ENCODE assay signal across 15 mouse cellular contexts in genomic region chr13:85066585-85067550, GRCm38 (mm10).
DNase-seq lines count a peak whose midpoint lies in the region; ATAC-seq and TF ChIP-seq lines count a peak whose summit lies in the region.
"Had no signal": no experiment of that assay in that cellular context is flagged by ENCODE, and none has a peak within 500 bp of the region (broad histone marks: within the 10 kb centered on the region; RNA-seq: fewer than 3 reads in every experiment).

No protein-coding gene starts in this region.

- intact Hi-C loops in left cerebral cortex, adult 2 months (cut with DNase I), result no loop called here

- DNase-seq in cerebellum, postnatal 25 days, result peak; percentile 7 to 27
- DNase-seq in cerebellum, adult 18-20 months, result no peak
- DNase-seq in brain, embryonic 14.5 days (ENCODE audit: low read depth), result peak; percentile 92
- peak; percentile 11 to 25 for DNase-seq in left cerebral cortex, adult 2 months (ENCODE audit: extremely low spot score in 1 of 2, low spot score in 2 of 2)
- no peak for DNase-seq in adrenal gland, adult 18-20 months (ENCODE audit: low spot score in 2 of 2)
- DNase-seq in gastrocnemius, postnatal 4 days (ENCODE audit: low spot score in 2 of 2), result no peak
- DNase-seq in gastrocnemius, postnatal 25 days, result no peak
- DNase-seq: adrenal gland, adult 8-10 months; cerebellum, adult 8-10 months; kidney, adult 11 months had no signal

- H3K27ac ChIP-seq in left cerebral cortex, adult 2 months, result no peak overlapping the region; the same call in 1 of the 2 replicates
- peak overlapping the region; percentile 1; the same call in 1 of the 2 replicates for H3K27ac ChIP-seq in neural tube, embryonic 14.5 days (ENCODE audit: low read depth, low read length)
- H3K27ac ChIP-seq: limb, embryonic 12.5 days had no signal

- H3K27me3 ChIP-seq in neural tube, embryonic 14.5 days (ENCODE audit: control insufficient read depth, insufficient read depth, low read length), result no peaks in the 10 kb centered on the region
- H3K27me3 ChIP-seq: heart, embryonic 12.5 days; limb, embryonic 12.5 days had no signal

- no peak overlapping the region for H3K4me3 ChIP-seq in left cerebral cortex, adult 2 months
- no peak overlapping the region for H3K4me3 ChIP-seq in neural tube, embryonic 14.5 days (ENCODE audit: low read depth, low read length)
- H3K4me3 ChIP-seq: erythroblast, embryonic 14.5 days; heart, embryonic 12.5 days; limb, embryonic 12.5 days had no signal

- peak; percentile 90 for ATAC-seq in neural tube, embryonic 14.5 days (ENCODE audit: low read depth)
- ATAC-seq: lung, postnatal 0 days had no signal

- no peaks in the 10 kb centered on the region; the same call in 1 of the 2 replicates for H3K4me1 ChIP-seq in neural tube, embryonic 14.5 days (ENCODE audit: control insufficient read depth, insufficient read depth, low read length)
- H3K4me1 ChIP-seq: heart, embryonic 12.5 days; limb, embryonic 12.5 days had no signal

- no peak overlapping the region for H3K9ac ChIP-seq in neural tube, embryonic 14.5 days (replicated peaks; ENCODE audit: low read depth, low read length)
- H3K9ac ChIP-seq: heart, embryonic 12.5 days; limb, embryonic 12.5 days had no signal

- 26% methylated on average over 6 of the region's 6 CpGs for WGBS in neural tube, embryonic 14.5 days

- no peaks in the 10 kb centered on the region for H3K9me3 ChIP-seq in neural tube, embryonic 14.5 days (ENCODE audit: control insufficient read depth, low read length)
- H3K9me3 ChIP-seq: heart, embryonic 12.5 days; limb, embryonic 12.5 days had no signal

- no peak overlapping the region for H3K4me2 ChIP-seq in neural tube, embryonic 14.5 days (ENCODE audit: low read depth, low read length)
- H3K4me2 ChIP-seq: heart, embryonic 12.5 days; limb, embryonic 12.5 days had no signal

- no peak for TF ChIP-seq POLR2A in brain, embryonic 14.5 days (IDR thresholded peaks at IDR 0.05; ENCODE audit: borderline replicate concordance, extremely low read depth, insufficient read depth, insufficient read length, poor library complexity, severe bottlenecking)

- no peaks in the 10 kb centered on the region for H3K36me3 ChIP-seq in neural tube, embryonic 14.5 days (ENCODE audit: control insufficient read depth, insufficient read depth, low read length)
- H3K36me3 ChIP-seq: heart, embryonic 12.5 days; limb, embryonic 12.5 days had no signal

- TF ChIP-seq CTCF in brain, embryonic 14.5 days (IDR thresholded peaks at IDR 0.05; ENCODE audit: borderline replicate concordance, extremely low read depth, insufficient read depth, insufficient read length), result no peak
- no peak for TF ChIP-seq CTCF in left cerebral cortex, adult 2 months (IDR thresholded peaks at IDR 0.05)

Comparison
In these comparisons a context has a peak if more than half of its experiments do, and no peak if none do; other contexts are left out.
1. DNase-seq: peak in cerebellum, postnatal 25 days (2 of 2), brain, embryonic 14.5 days (single experiment) and left cerebral cortex, adult 2 months (2 of 2); none in cerebellum, adult 18-20 months (0 of 2), adrenal gland, adult 18-20 months (0 of 2), gastrocnemius, postnatal 4 days (0 of 2) and gastrocnemius, postnatal 25 days (single experiment).